In genomic region chr1:186060041-186060440, GRCm38 (mm10) we compare ENCODE assay signal across 24 mouse cellular contexts.
"Had no signal": no experiment of that assay in that cellular context is flagged by ENCODE, and none has a peak within 500 bp of the region (broad histone marks: within the 10 kb centered on the region; RNA-seq: fewer than 3 reads in every experiment).

No protein-coding gene starts in this region.

- H3K36me3 ChIP-seq: kidney, embryonic 15.5 days; limb, embryonic 12.5 days; liver, embryonic 12.5 days; liver, embryonic 15.5 days; midbrain, embryonic 12.5 days; midbrain, embryonic 15.5 days; neural tube, embryonic 12.5 days; neural tube, embryonic 15.5 days; stomach, embryonic 15.5 days had no signal

- H3K9me3 ChIP-seq: kidney, embryonic 15.5 days; limb, embryonic 12.5 days; liver, embryonic 12.5 days; liver, embryonic 15.5 days; midbrain, embryonic 12.5 days; midbrain, embryonic 15.5 days; neural tube, embryonic 12.5 days; neural tube, embryonic 15.5 days; stomach, embryonic 15.5 days had no signal

- DNase-seq: kidney, adult 8-10 months; kidney, postnatal 10 days; kidney, postnatal 36 days; layer of hippocampus, postnatal 36 days; liver; lung, adult 18-20 months; right cerebral cortex, adult 18-20 months; right cerebral cortex, postnatal 14 days; right cerebral cortex, postnatal 4 days; thymus, adult 2 months; thymus, postnatal 14 days; thymus, postnatal 4 days had no signal

- ATAC-seq: liver, embryonic 12.5 days; lung, postnatal 0 days; midbrain, embryonic 15.5 days had no signal

- H3K4me3 ChIP-seq: kidney, embryonic 15.5 days; left cerebral cortex, adult 2 months; limb, embryonic 12.5 days; liver, embryonic 12.5 days; liver, embryonic 15.5 days; midbrain, embryonic 12.5 days; midbrain, embryonic 15.5 days; neural tube, embryonic 12.5 days; neural tube, embryonic 15.5 days; stomach, embryonic 15.5 days had no signal

- H3K27me3 ChIP-seq: kidney, embryonic 15.5 days; limb, embryonic 12.5 days; liver, embryonic 12.5 days; liver, embryonic 15.5 days; midbrain, embryonic 12.5 days; midbrain, embryonic 15.5 days; neural tube, embryonic 12.5 days; neural tube, embryonic 15.5 days; stomach, embryonic 15.5 days had no signal

- H3K4me1 ChIP-seq: limb, embryonic 12.5 days; liver, embryonic 12.5 days; liver, embryonic 15.5 days; midbrain, embryonic 12.5 days; midbrain, embryonic 15.5 days; neural tube, embryonic 12.5 days; neural tube, embryonic 15.5 days; stomach, embryonic 15.5 days had no signal

- H3K4me2 ChIP-seq: kidney, embryonic 15.5 days; limb, embryonic 12.5 days; liver, embryonic 12.5 days; liver, embryonic 15.5 days; midbrain, embryonic 12.5 days; midbrain, embryonic 15.5 days; neural tube, embryonic 12.5 days; neural tube, embryonic 15.5 days; stomach, embryonic 15.5 days had no signal

- H3K27ac ChIP-seq: kidney, embryonic 15.5 days; left cerebral cortex, adult 2 months; limb, embryonic 12.5 days; liver, embryonic 12.5 days; liver, embryonic 15.5 days; macrophage; midbrain, embryonic 12.5 days; midbrain, embryonic 15.5 days; neural tube, embryonic 12.5 days; neural tube, embryonic 15.5 days; stomach, embryonic 15.5 days had no signal

- H3K9ac ChIP-seq: kidney, embryonic 15.5 days; limb, embryonic 12.5 days; liver, embryonic 12.5 days; liver, embryonic 15.5 days; midbrain, embryonic 12.5 days; midbrain, embryonic 15.5 days; neural tube, embryonic 12.5 days; neural tube, embryonic 15.5 days; stomach, embryonic 15.5 days had no signal
